Mouse (Mus musculus): ENCODE measurements at regions not wholly inside any gene's neighbourhood (a gene's known extent, or its start where the extent isn't known, plus 50 kb on each side); places are given as distances from the start of the nearest gene placed in this dataset.
A peak's percentile ranks its signal among the peaks of the same experiment; 100 is the strongest.

GRCm38 (mm10) chr6:26033392-26033791 is 224.3 kb upstream of the Pot1a start:
- no peak for ATAC-seq (replicated peaks; ENCODE audit: poor library complexity)

GRCm38 (mm10) chr6:26015388-26015787 is 206.3 kb upstream of the Pot1a start:
- no peak for ATAC-seq (replicated peaks; ENCODE audit: poor library complexity)

- no peak for ATAC-seq (replicated peaks; ENCODE audit: poor library complexity)
Measured at GRCm38 (mm10) chr6:25994044-25994443, 185.0 kb upstream of the Pot1a start.

- no peak for ATAC-seq (replicated peaks; ENCODE audit: poor library complexity)
Measured at GRCm38 (mm10) chr6:25978171-25978847, 169.3 kb upstream of the Pot1a start.

- ATAC-seq (replicated peaks; ENCODE audit: poor library complexity), result no peak
Measured at GRCm38 (mm10) chr6:25965452-25965851, 156.4 kb upstream of the Pot1a start.

- no peak for ATAC-seq (replicated peaks; ENCODE audit: poor library complexity)
Measured at GRCm38 (mm10) chr6:25931148-25931553, 122.1 kb upstream of the Pot1a start.

- no peak for ATAC-seq (replicated peaks; ENCODE audit: poor library complexity)
Measured at GRCm38 (mm10) chr6:25917852-25918465, 108.9 kb upstream of the Pot1a start.

- ATAC-seq (replicated peaks; ENCODE audit: poor library complexity), result no peak
Measured at GRCm38 (mm10) chr6:25914122-25914521, 105.1 kb upstream of the Pot1a start.

GRCm38 (mm10) chr6:25899944-25900343 is 90.9 kb upstream of the Pot1a start:
- no peak for ATAC-seq (replicated peaks; ENCODE audit: poor library complexity)

- ATAC-seq (replicated peaks; ENCODE audit: poor library complexity), result 0 out of 2 replicates have a peak, but pooled peaks have one; percentile 31
Measured at GRCm38 (mm10) chr6:25894454-25895250, 85.6 kb upstream of the Pot1a start.

GRCm38 (mm10) chr6:25867922-25868321 is 58.9 kb upstream of the Pot1a start:
- no peak for ATAC-seq (replicated peaks; ENCODE audit: poor library complexity)

Data from megakaryocyte progenitor cell, adult 5-6 weeks (primary cell).